18 mouse cellular contexts compared by ENCODE assay signal in genomic region chr11:69316361-69316760, GRCm38 (mm10). TPM values are rescaled to one million over a fixed set of nuclear protein-coding genes. Genes with fewer than 3 reads are reported as not detected.
"Had no signal": no experiment of that assay in that cellular context is flagged by ENCODE, and none has a peak within 500 bp of the region (broad histone marks: within the 10 kb centered on the region; RNA-seq: fewer than 3 reads in every experiment).

No protein-coding gene starts in this region.

- DNase-seq: lung, adult 18-20 months; lung, embryonic 14.5 days; lung, postnatal 10 days; lung, postnatal 4 days; midbrain, embryonic 14.5 days; retina, postnatal 1 day; right cerebral cortex, adult 18-20 months; right cerebral cortex, postnatal 25 days; right cerebral cortex, postnatal 4 days; spleen, adult 18-20 months; thymus, adult 18-20 months; thymus, postnatal 14 days; thymus, postnatal 36 days had no signal

- H3K9me3 ChIP-seq: midbrain, embryonic 10.5 days; midbrain, embryonic 12.5 days; neural tube, embryonic 13.5 days; neural tube, embryonic 15.5 days had no signal

- H3K4me1 ChIP-seq: midbrain, embryonic 12.5 days; neural tube, embryonic 13.5 days had no signal

- H3K27me3 ChIP-seq: midbrain, embryonic 12.5 days; neural tube, embryonic 13.5 days; neural tube, embryonic 15.5 days had no signal

- H3K4me3 ChIP-seq: midbrain, embryonic 10.5 days; midbrain, embryonic 12.5 days; neural tube, embryonic 13.5 days; neural tube, embryonic 15.5 days had no signal

- H3K4me2 ChIP-seq: lung, embryonic 14.5 days; midbrain, embryonic 12.5 days; neural tube, embryonic 13.5 days; neural tube, embryonic 15.5 days had no signal

RNA-seq across cellular contexts. Expression of gene Kcnab3, which starts 9.7 kb away (rescaled TPM):
- total RNA-seq: megakaryocyte-erythroid progenitor cell, adult 5-6 weeks had no signal
